Mouse (Mus musculus): ENCODE data around the gene Osbp2.

- no peak for TF ChIP-seq CTCF (conservative IDR thresholded peaks at IDR 0.05; ENCODE audit: insufficient read depth, insufficient read length, low read depth, low read length)
- TF ChIP-seq POLR2A (IDR thresholded peaks at IDR 0.05; ENCODE audit: low read depth, low read length) = no peak
Measured at GRCm38 (mm10) chr11:3677204-3677603, 186.5 kb downstream of the Osbp2 start.
